Mouse (Mus musculus): Measurements from ENCODE around the gene Eef1akmt2.

- TF ChIP-seq GATA1 (IDR thresholded peaks at IDR 0.05; ENCODE audit: borderline replicate concordance, low read length) (no peak), FLI1 (IDR thresholded peaks at IDR 0.05; ENCODE audit: low read length) (no peak)
These were observed 43.8 kb upstream of the Eef1akmt2 start for GRCm38 (mm10) chr7:132896206-132896815.

Measured in megakaryocyte, embryonic 14.5 days (primary cell).